Mouse (Mus musculus): ENCODE data around the gene AB124611. TPM values are rescaled to one million over a fixed set of nuclear protein-coding genes. Genes with fewer than 3 reads are reported as not detected.

AB124611 gene
- polyA plus RNA-seq, 1 experiment = 69.1 TPM

DNA sequence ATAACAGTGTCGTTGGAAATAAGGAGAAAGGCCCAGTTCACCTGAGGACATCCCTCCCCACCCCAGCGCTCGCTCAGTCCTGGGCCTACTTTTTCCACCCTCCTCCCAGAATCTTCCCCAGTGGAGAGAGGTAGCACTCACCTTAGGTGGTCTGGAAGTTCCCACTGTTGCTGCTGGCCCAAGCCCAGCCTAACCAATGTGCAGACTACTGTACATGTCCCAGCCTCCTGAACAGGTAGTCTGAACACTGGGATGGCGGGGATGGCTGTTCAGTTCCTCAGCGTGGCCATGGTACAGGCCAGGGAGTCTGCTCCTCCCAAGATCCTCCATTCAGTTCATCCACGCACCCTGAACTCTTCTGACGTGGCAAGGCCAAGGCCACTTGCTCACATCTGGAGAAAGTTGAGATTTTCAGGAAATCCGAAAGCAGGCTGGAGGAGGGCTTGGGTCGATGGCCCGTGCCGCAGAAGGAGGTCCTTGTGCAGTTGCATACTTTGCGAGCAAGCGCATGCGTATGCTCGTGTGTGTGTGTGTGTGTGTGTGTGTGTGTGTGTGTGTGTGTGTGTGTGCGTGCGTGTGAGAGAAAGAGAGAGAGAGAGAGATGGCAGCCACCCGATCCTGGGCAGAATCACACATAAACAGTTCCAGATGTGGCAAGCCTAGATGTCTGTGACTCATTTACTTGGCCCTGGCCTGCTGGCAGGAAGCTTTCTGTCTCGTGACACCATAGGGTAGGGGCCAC is 29.5 kb upstream of the AB124611 start:
- Histone ChIP-seq H3K4me1 (ENCODE audit: control insufficient read depth, insufficient read depth, insufficient read length) (no peaks in the 10 kb centered on the region), H3K36me3 (ENCODE audit: control insufficient read depth, insufficient read depth, low read length) (peaks cover 40% of the 10 kb centered on the region)

DNA sequence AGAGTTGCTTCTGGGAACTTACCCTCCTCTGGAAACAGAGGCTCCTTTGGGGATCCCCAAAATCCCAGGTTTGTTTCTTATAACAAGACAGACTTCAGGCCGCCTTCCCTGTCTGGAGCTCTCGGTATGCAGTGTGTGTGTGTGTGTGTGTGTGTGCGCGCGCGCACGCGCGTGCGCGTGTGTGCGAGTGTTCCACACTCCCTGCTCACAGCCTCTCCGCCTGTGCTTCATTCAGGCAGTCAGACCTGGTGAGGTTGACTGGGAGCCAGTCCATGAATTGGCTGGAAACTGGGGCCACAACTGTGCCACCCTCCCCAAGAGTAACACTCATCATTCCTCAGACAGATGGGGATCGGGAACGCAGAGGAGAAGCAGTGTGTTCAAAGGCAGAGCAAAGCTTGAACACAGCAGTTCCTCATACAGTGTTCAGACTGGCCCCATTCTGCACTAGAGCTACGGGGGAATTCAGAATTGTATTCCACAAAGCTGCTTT is 28.9 kb upstream of the AB124611 start:
- Histone ChIP-seq H3K4me1 (ENCODE audit: control insufficient read depth, insufficient read depth, insufficient read length) (no peaks in the 10 kb centered on the region), H3K27ac (ENCODE audit: insufficient read depth, low read length) (no peak overlapping the region), H3K27me3 (ENCODE audit: control insufficient read depth, insufficient read depth, low read length) (no peaks in the 10 kb centered on the region), H3K4me3 (ENCODE audit: extremely low read depth, insufficient read depth, insufficient read length) (no peak overlapping the region), H3K36me3 (ENCODE audit: control insufficient read depth, insufficient read depth, low read length) (peaks cover 37% of the 10 kb centered on the region)
- TF ChIP-seq CTCF (IDR thresholded peaks at IDR 0.05; ENCODE audit: extremely low read depth, insufficient read depth, insufficient read length, insufficient replicate concordance) (no peak), POLR2A (IDR thresholded peaks at IDR 0.05; ENCODE audit: low read depth, low read length) (no peak)
- WGBS = 96% methylated on average over 16 of the region's 16 CpGs
- DNase-seq (ENCODE audit: low read depth in 1 of 2, low spot score in 2 of 2) = no peak

More for the DNA sequence above, 29.5 kb upstream of the AB124611 start:
- TF ChIP-seq CTCF (IDR thresholded peaks at IDR 0.05; ENCODE audit: extremely low read depth, insufficient read depth, insufficient read length, insufficient replicate concordance) = no peak
- TF ChIP-seq POLR2A (IDR thresholded peaks at IDR 0.05; ENCODE audit: low read depth, low read length) = no peak
- Histone ChIP-seq H3K27me3 (ENCODE audit: control insufficient read depth, insufficient read depth, low read length) (no peaks in the 10 kb centered on the region), H3K27ac (ENCODE audit: insufficient read depth, low read length) (no peak overlapping the region), H3K4me3 (ENCODE audit: extremely low read depth, insufficient read depth, insufficient read length) (no peak overlapping the region)
- 87% methylated on average over 19 of the region's 19 CpGs for WGBS
- DNase-seq (ENCODE audit: low read depth in 1 of 2, low spot score in 2 of 2) = no peak

DNA sequence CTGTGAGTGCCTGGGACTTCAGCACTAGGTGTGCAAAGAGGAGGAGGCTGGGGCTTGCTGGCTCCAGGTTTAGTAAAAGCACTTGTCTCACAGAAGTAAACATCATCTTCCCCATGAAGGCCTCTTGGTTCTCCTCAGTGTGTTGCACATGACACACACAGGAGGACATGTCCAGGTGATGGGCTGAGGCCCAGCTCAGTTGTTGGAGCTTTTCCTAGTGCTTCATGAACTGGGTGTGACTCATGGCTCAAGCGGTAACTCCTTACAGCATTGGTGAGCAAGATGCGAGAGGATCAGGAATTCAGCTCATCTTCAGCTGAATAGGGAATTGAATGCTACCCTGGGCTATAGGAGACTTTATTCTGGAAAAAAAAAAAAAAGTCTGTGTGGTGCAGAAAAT is 28.3 kb upstream of the AB124611 start:
- Histone ChIP-seq H3K27ac (ENCODE audit: insufficient read depth, low read length) (no peak overlapping the region), H3K4me1 (ENCODE audit: control insufficient read depth, insufficient read depth, insufficient read length) (no peaks in the 10 kb centered on the region), H3K27me3 (ENCODE audit: control insufficient read depth, insufficient read depth, low read length) (no peaks in the 10 kb centered on the region), H3K36me3 (ENCODE audit: control insufficient read depth, insufficient read depth, low read length) (peaks cover 35% of the 10 kb centered on the region), H3K4me3 (ENCODE audit: extremely low read depth, insufficient read depth, insufficient read length) (no peak overlapping the region)
- TF ChIP-seq CTCF (IDR thresholded peaks at IDR 0.05; ENCODE audit: extremely low read depth, insufficient read depth, insufficient read length, insufficient replicate concordance) (no peak), POLR2A (IDR thresholded peaks at IDR 0.05; ENCODE audit: low read depth, low read length) (no peak)
- DNase-seq (ENCODE audit: low read depth in 1 of 2, low spot score in 2 of 2) = no peak
- 97% methylated on average over 2 of the region's 2 CpGs for WGBS

DNA sequence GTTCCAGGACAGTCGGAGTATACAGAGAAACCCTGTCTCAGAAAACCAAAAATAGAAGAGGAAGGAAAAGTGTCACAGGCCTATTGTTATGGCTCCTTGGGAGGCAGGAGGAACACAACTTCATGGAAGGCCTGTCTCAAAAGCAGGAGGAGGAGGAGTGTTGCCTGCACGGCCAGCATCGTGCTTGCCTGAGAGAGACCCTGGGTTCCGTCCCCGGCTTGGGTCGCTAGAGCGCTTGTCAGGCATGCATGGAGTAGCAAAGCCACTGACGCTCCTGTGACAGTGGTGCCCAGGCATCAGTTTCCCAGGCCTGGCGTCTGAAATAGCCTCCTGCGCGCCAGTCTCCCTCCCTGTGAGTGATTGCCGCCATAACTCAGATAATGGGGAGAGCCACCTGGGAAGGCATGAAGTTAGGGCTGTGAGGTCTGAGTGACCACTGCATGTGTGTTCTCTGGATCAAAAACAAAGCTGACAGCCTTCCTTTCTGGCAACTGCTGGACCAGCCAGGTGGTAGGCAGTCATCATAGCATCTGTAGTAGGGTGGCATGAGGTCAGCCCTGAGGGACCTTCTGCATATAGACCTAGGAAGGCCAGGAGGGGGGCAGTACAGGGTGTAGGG is 27.6 kb upstream of the AB124611 start:
- H3K36me3 ChIP-seq (ENCODE audit: control insufficient read depth, insufficient read depth, low read length) = peaks cover 40% of the 10 kb centered on the region
- H3K27ac ChIP-seq (ENCODE audit: insufficient read depth, low read length) = no peak overlapping the region
- WGBS = 93% methylated on average over 12 of the region's 12 CpGs
- H3K4me3 ChIP-seq (ENCODE audit: extremely low read depth, insufficient read depth, insufficient read length) = no peak overlapping the region
- H3K4me1 ChIP-seq (ENCODE audit: control insufficient read depth, insufficient read depth, insufficient read length) = no peaks in the 10 kb centered on the region
- H3K27me3 ChIP-seq (ENCODE audit: control insufficient read depth, insufficient read depth, low read length) = no peaks in the 10 kb centered on the region
- no peak for DNase-seq (ENCODE audit: low read depth in 1 of 2, low spot score in 2 of 2)
- TF ChIP-seq CTCF (IDR thresholded peaks at IDR 0.05; ENCODE audit: extremely low read depth, insufficient read depth, insufficient read length, insufficient replicate concordance) (no peak), POLR2A (IDR thresholded peaks at IDR 0.05; ENCODE audit: low read depth, low read length) (no peak)

DNA sequence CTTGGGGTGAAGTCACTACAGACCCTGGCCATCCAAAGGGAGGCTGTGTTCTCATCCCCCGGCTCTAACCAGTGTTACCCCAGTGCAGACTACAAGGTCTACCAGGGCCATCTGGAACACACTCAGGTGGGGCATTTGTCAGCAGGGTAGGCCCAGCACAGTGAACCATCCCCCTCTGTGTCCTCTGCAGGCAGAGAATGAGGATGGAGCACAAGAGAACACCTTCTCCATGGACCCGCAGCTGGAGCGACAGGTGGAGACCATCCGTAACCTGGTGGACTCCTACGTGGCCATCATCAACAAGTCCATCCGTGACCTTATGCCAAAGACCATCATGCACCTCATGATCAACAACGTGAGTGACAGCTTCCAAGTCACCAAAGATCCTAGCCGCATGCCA is 22.6 kb upstream of the AB124611 start:
- H3K27ac ChIP-seq (ENCODE audit: insufficient read depth, low read length) = no peak overlapping the region
- H3K27me3 ChIP-seq (ENCODE audit: control insufficient read depth, insufficient read depth, low read length) = no peaks in the 10 kb centered on the region
- H3K36me3 ChIP-seq (ENCODE audit: control insufficient read depth, insufficient read depth, low read length) = peaks cover 53% of the 10 kb centered on the region
- H3K4me1 ChIP-seq (ENCODE audit: control insufficient read depth, insufficient read depth, insufficient read length) = no peaks in the 10 kb centered on the region
- 91% methylated on average over 8 of the region's 8 CpGs for WGBS
- no peak for TF ChIP-seq CTCF (IDR thresholded peaks at IDR 0.05; ENCODE audit: extremely low read depth, insufficient read depth, insufficient read length, insufficient replicate concordance)
- no peak for TF ChIP-seq POLR2A (IDR thresholded peaks at IDR 0.05; ENCODE audit: low read depth, low read length)
- no peak for DNase-seq (ENCODE audit: low read depth in 1 of 2, low spot score in 2 of 2)
- H3K4me3 ChIP-seq (ENCODE audit: extremely low read depth, insufficient read depth, insufficient read length) = no peak overlapping the region

DNA sequence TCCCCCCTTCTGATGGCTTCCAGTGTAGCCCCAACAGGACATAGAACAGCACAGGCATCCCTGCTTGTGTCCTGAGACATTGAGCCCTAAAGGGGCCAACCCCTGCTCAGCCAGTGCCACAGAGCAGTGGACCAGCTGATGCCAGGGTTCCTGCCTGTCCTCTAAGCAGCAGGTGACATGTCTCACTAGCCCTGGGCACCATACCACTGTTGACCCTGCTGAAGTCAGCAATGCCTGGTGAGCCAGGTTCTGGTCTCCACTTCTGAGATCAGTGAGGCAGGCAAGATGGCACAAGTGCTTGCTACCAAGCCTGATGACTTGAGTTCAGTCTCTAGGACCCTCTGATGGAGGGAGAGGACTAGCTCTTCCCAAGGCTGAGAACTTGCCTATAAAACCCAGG is 20.2 kb upstream of the AB124611 start:
- Histone ChIP-seq H3K4me1 (ENCODE audit: control insufficient read depth, insufficient read depth, insufficient read length) (peaks cover 5% of the 10 kb centered on the region; the same call in 1 of the 2 replicates), H3K27me3 (ENCODE audit: control insufficient read depth, insufficient read depth, low read length) (no peaks in the 10 kb centered on the region), H3K36me3 (ENCODE audit: control insufficient read depth, insufficient read depth, low read length) (peaks cover 37% of the 10 kb centered on the region), H3K27ac (ENCODE audit: insufficient read depth, low read length) (no peak overlapping the region), H3K4me3 (ENCODE audit: extremely low read depth, insufficient read depth, insufficient read length) (no peak overlapping the region)
- TF ChIP-seq CTCF (IDR thresholded peaks at IDR 0.05; ENCODE audit: extremely low read depth, insufficient read depth, insufficient read length, insufficient replicate concordance) (no peak), POLR2A (IDR thresholded peaks at IDR 0.05; ENCODE audit: low read depth, low read length) (no peak)
- no peak for DNase-seq (ENCODE audit: low read depth in 1 of 2, low spot score in 2 of 2)
